Mouse (Mus musculus): ENCODE results near the gene Mlh3.

The Mlh3 gene

GRCm38 (mm10) chr12:85227876-85228599 lies 42.4 kb downstream of the Mlh3 start:
- DNase-seq (ENCODE audit: low spot score in 2 of 2): no peak

- no peak for DNase-seq (ENCODE audit: low spot score in 2 of 2)
Measured at GRCm38 (mm10) chr12:85227227-85227626, 43.2 kb downstream of the Mlh3 start.

GRCm38 (mm10) chr12:85219905-85220290 lies 50.5 kb downstream of the Mlh3 start:
- DNase-seq (ENCODE audit: low spot score in 2 of 2): peak in 1 of 2 experiments; percentile 7

GRCm38 (mm10) chr12:85219236-85219904 lies 51.0 kb downstream of the Mlh3 start, which contains the start of gene Eif2b2:
Gene Eif2b2 (plus strand): TSS chr12:85219481.
- DNase-seq (ENCODE audit: low spot score in 2 of 2): peak; percentile 95 to 99

- DNase-seq (ENCODE audit: low spot score in 2 of 2): no peak
Measured at GRCm38 (mm10) chr12:85217733-85218310, 52.6 kb downstream of the Mlh3 start.

- DNase-seq (ENCODE audit: low spot score in 2 of 2): no peak
Measured at GRCm38 (mm10) chr12:85215031-85215430, 55.4 kb downstream of the Mlh3 start.

GRCm38 (mm10) chr12:85208687-85209199 lies 61.7 kb downstream of the Mlh3 start:
- DNase-seq (ENCODE audit: low spot score in 2 of 2): no peak

- no peak for DNase-seq (ENCODE audit: low spot score in 2 of 2)
Measured at GRCm38 (mm10) chr12:85205425-85205824, 65.0 kb downstream of the Mlh3 start.

- no peak for DNase-seq (ENCODE audit: low spot score in 2 of 2)
Measured at GRCm38 (mm10) chr12:85204105-85204504, 66.3 kb downstream of the Mlh3 start.

GRCm38 (mm10) chr12:85203699-85204098 lies 66.7 kb downstream of the Mlh3 start:
- no peak for DNase-seq (ENCODE audit: low spot score in 2 of 2)

- no peak for DNase-seq (ENCODE audit: low spot score in 2 of 2)
Measured at GRCm38 (mm10) chr12:85202191-85202590, 68.2 kb downstream of the Mlh3 start.

GRCm38 (mm10) chr12:85201830-85202147 lies 68.6 kb downstream of the Mlh3 start:
- no peak for DNase-seq (ENCODE audit: low spot score in 2 of 2)

GRCm38 (mm10) chr12:85200929-85201829 lies 69.2 kb downstream of the Mlh3 start:
- no peak for DNase-seq (ENCODE audit: low spot score in 2 of 2)

- no peak for DNase-seq (ENCODE audit: low spot score in 2 of 2)
Measured at GRCm38 (mm10) chr12:85199954-85200353, 70.4 kb downstream of the Mlh3 start.

GRCm38 (mm10) chr12:85197936-85198335 lies 72.5 kb downstream of the Mlh3 start:
- DNase-seq (ENCODE audit: low spot score in 2 of 2): no peak

GRCm38 (mm10) chr12:85197371-85197770 lies 73.0 kb downstream of the Mlh3 start:
- no peak for DNase-seq (ENCODE audit: low spot score in 2 of 2)

- no peak for DNase-seq (ENCODE audit: low spot score in 2 of 2)
Measured at GRCm38 (mm10) chr12:85196191-85196590, 74.2 kb downstream of the Mlh3 start.

GRCm38 (mm10) chr12:85195086-85195485 lies 75.3 kb downstream of the Mlh3 start:
- no peak for DNase-seq (ENCODE audit: low spot score in 2 of 2)

- peak in 1 of 2 experiments; percentile 35 for DNase-seq (ENCODE audit: low spot score in 2 of 2)
Measured at GRCm38 (mm10) chr12:85194623-85195018, 75.8 kb downstream of the Mlh3 start.

- no peak for DNase-seq (ENCODE audit: low spot score in 2 of 2)
Measured at GRCm38 (mm10) chr12:85193923-85194622, 76.3 kb downstream of the Mlh3 start.

- no peak for DNase-seq (ENCODE audit: low spot score in 2 of 2)
Measured at GRCm38 (mm10) chr12:85193146-85193545, 77.3 kb downstream of the Mlh3 start.

Data from left cerebral cortex, adult 9 months (tissue).